Mouse (Mus musculus): ENCODE measurements around the gene Oscar. TPM values are rescaled to one million over a fixed set of nuclear protein-coding genes. Genes with fewer than 3 reads are reported as not detected.

Oscar gene
- total RNA-seq (2021): not detected
- long read RNA-seq, experiment 1: 0 reads
- long read RNA-seq, experiment 2: 0 reads

- no peak for TF ChIP-seq CTCF (IDR thresholded peaks at IDR 0.05)
- intact Hi-C loops (cut with DNase I): loop anchor here (5.0 to 10.0 kb wide), 2 partner anchors 284 to 519 kb away; partner anchors contain the start of genes Cacng7 and Leng8
Measured at GRCm38 (mm10) chr7:3616057-3616388, at the start of gene Oscar. TSS of gene Oscar (minus strand) at chr7:3616157.

GRCm38 (mm10) chr7:3665215-3666114 lies 49.5 kb upstream of the Oscar start, which contains the start of gene Leng1:
TSS of gene Leng1 (minus strand) at chr7:3665840.
- peak; percentile 98 for DNase-seq
- TF ChIP-seq CTCF (IDR thresholded peaks at IDR 0.05): no peak
- peak within 1 kb of the TSS; percentile 78 for H3K4me3 ChIP-seq
- H3K27ac ChIP-seq: peak within 1 kb of the TSS; percentile 92
- intact Hi-C loops (cut with DNase I): loop anchor here (1.0 to 2.0 kb wide), 2 partner anchors 20 to 27 kb away; partner anchors contain the start of genes Cnot3, Mboat7 and Tsen34

More at GRCm38 (mm10) chr7:3616057-3616388, at the start of gene Oscar:
- DNase-seq: no peak
- H3K27ac ChIP-seq: peak within 1 kb of the TSS; percentile 92
- peak within 1 kb of the TSS; percentile 83 for H3K4me3 ChIP-seq

- intact Hi-C loops (cut with DNase I): loop anchor here (1.0 to 2.0 kb wide), 2 partner anchors 19 to 28 kb away; partner anchors contain the start of genes Cnot3, Mboat7 and Tsen34
- H3K27ac ChIP-seq: peak overlapping the region; percentile 92
- TF ChIP-seq CTCF (IDR thresholded peaks at IDR 0.05): no peak
- DNase-seq: no peak
- peak overlapping the region; percentile 78 for H3K4me3 ChIP-seq
Measured at GRCm38 (mm10) chr7:3664524-3665214, 48.7 kb upstream of the Oscar start.

GRCm38 (mm10) chr7:3658578-3658977 lies 42.6 kb upstream of the Oscar start:
- TF ChIP-seq CTCF (IDR thresholded peaks at IDR 0.05): no peak
- intact Hi-C loops (cut with DNase I): no loop called here

GRCm38 (mm10) chr7:3656966-3657365 lies 41.0 kb upstream of the Oscar start:
- intact Hi-C loops (cut with DNase I): no loop called here
- no peak for TF ChIP-seq CTCF (IDR thresholded peaks at IDR 0.05)
- H3K27ac ChIP-seq: no peak overlapping the region
- DNase-seq: no peak
- H3K4me3 ChIP-seq: no peak overlapping the region

More at GRCm38 (mm10) chr7:3658578-3658977, 42.6 kb upstream of the Oscar start:
- no peak for DNase-seq
- Histone ChIP-seq H3K27ac (no peak overlapping the region), H3K4me3 (no peak overlapping the region)

- intact Hi-C loops (cut with DNase I): loop anchor here (1.0 to 10.0 kb wide), 3 partner anchors 31 to 498 kb away; partner anchors contain the start of genes Mboat7 and Tsen34
- peak overlapping the region; percentile 75 for H3K4me3 ChIP-seq
- no peak for DNase-seq
- peak overlapping the region; percentile 98 for H3K27ac ChIP-seq
- TF ChIP-seq CTCF (IDR thresholded peaks at IDR 0.05): no peak
Measured at GRCm38 (mm10) chr7:3646641-3647040, 30.7 kb upstream of the Oscar start.

- no peak for DNase-seq
- TF ChIP-seq CTCF (IDR thresholded peaks at IDR 0.05): no peak
- intact Hi-C loops (cut with DNase I): loop anchor here (5.0 to 10.0 kb wide), 2 partner anchors 46 to 499 kb away; partner anchors contain the start of genes Mboat7 and Tsen34
- H3K27ac ChIP-seq: peak overlapping the region; percentile 98
- peak overlapping the region; percentile 75 for H3K4me3 ChIP-seq
Measured at GRCm38 (mm10) chr7:3646188-3646587, 30.2 kb upstream of the Oscar start.

GRCm38 (mm10) chr7:3645488-3646025 lies 29.6 kb upstream of the Oscar start:
- peak overlapping the region; percentile 98 for H3K27ac ChIP-seq
- intact Hi-C loops (cut with DNase I): loop anchor here (1.0 to 10.0 kb wide), 3 partner anchors 20 to 499 kb away; partner anchors contain the start of genes Leng1, Mboat7 and Tsen34
- no peak for DNase-seq
- H3K4me3 ChIP-seq: peak overlapping the region; percentile 75
- TF ChIP-seq CTCF (IDR thresholded peaks at IDR 0.05): no peak

GRCm38 (mm10) chr7:3644672-3645487 lies 28.9 kb upstream of the Oscar start, which contains the start of gene Cnot3:
TSS of gene Cnot3 (plus strand) at chr7:3645268.
- DNase-seq: peak; percentile 99
- peak within 1 kb of the TSS; percentile 98 for H3K27ac ChIP-seq
- intact Hi-C loops (cut with DNase I): loop anchor here (1.0 to 10.0 kb wide), 3 partner anchors 20 to 500 kb away; partner anchors contain the start of genes Leng1, Mboat7 and Tsen34
- peak within 1 kb of the TSS; percentile 75 for H3K4me3 ChIP-seq
- no peak for TF ChIP-seq CTCF (IDR thresholded peaks at IDR 0.05)

GRCm38 (mm10) chr7:3644348-3644671 lies 28.4 kb upstream of the Oscar start:
- peak overlapping the region; percentile 74 for H3K4me3 ChIP-seq
- peak; percentile 89 for DNase-seq
- intact Hi-C loops (cut with DNase I): loop anchor here (10.0 kb wide), 1 partner anchor 500 kb away; no protein-coding TSS in a partner anchor
- no peak for TF ChIP-seq CTCF (IDR thresholded peaks at IDR 0.05)
- peak overlapping the region; percentile 87 for H3K27ac ChIP-seq

GRCm38 (mm10) chr7:3643843-3644242 lies 27.9 kb upstream of the Oscar start:
- DNase-seq: no peak
- no peak for TF ChIP-seq CTCF (IDR thresholded peaks at IDR 0.05)
- intact Hi-C loops (cut with DNase I): loop anchor here (10.0 kb wide), 1 partner anchor 501 kb away; no protein-coding TSS in a partner anchor
- Histone ChIP-seq H3K27ac (0 out of 2 replicates have a peak overlapping the region, but pooled peaks have one; percentile 87), H3K4me3 (peak overlapping the region; percentile 74)
